Mouse (Mus musculus) erythroblast, embryonic 14.5 days (primary cell): ENCODE measurements around the gene Cdc20b.

Experiments
- GATA1 ChIP-seq: IDR thresholded peaks from 2 replicates; pipeline ENCODE4 v1.6.1; 2012; ENCODE audit warnings: low read length, inconsistent platforms, mixed read lengths
- TAL1 ChIP-seq: IDR thresholded peaks from 3 replicates; pipeline ENCODE4 v1.6.1; 2012; ENCODE audit warnings: low read length, inconsistent platforms, mixed read lengths

- TF ChIP-seq GATA1 (no peak), TAL1 (no peak)
Observed at GRCm38 (mm10) chr13:113101804-113102203, 66.9 kb downstream of the Cdc20b start.
